Mouse (Mus musculus) hindbrain, embryonic 13.5 days (tissue): ENCODE data around the gene Nr2f2. TPM values are rescaled to one million over a fixed set of nuclear protein-coding genes. Genes with fewer than 3 reads are reported as not detected.
A peak's percentile ranks its signal among the peaks of the same experiment; 100 is the strongest.

ENCODE experiments used
- ATAC-seq: fragments of 200-750 bp; cut with Nextera tagmentation; 2 replicates; pipeline ENCODE4 v1.8.0; 2017; ENCODE audit warnings: moderate TSS enrichment; ENCODE audit not compliant: low FRiP score
- H3K27ac ChIP-seq: fragments of 300-500 bp; sonication (generic); 2 replicates; pipeline ENCODE4 v1.5.1; 2015; ENCODE audit warnings: inconsistent platforms, mild to moderate bottlenecking, moderate library complexity
- H3K27me3 ChIP-seq: fragments of 300-500 bp; sonication (generic); 2 replicates; pipeline ENCODE4 v1.6.1; 2015; ENCODE audit warnings: mild to moderate bottlenecking, inconsistent platforms
- H3K36me3 ChIP-seq: fragments of 300-500 bp; sonication (generic); 2 replicates; pipeline ENCODE4 v1.6.1; 2015; ENCODE audit warnings: mild to moderate bottlenecking, inconsistent platforms
- H3K4me1 ChIP-seq: fragments of 300-500 bp; sonication (generic); replicated peaks from 2 replicates; pipeline ENCODE4 v1.6.1; 2015; ENCODE audit warnings: inconsistent platforms
- H3K4me2 ChIP-seq: fragments of 300-500 bp; sonication (generic); 2 replicates; pipeline ENCODE4 v1.6.1; 2015; ENCODE audit warnings: inconsistent platforms, mild to moderate bottlenecking, moderate library complexity
- H3K4me3 ChIP-seq: fragments of 300-500 bp; sonication (generic); 2 replicates; pipeline ENCODE4 v1.5.1; 2015; ENCODE audit warnings: mild to moderate bottlenecking, inconsistent platforms
- H3K9ac ChIP-seq: fragments of 300-500 bp; sonication (generic); 2 replicates; pipeline ENCODE4 v1.6.1; 2015; ENCODE audit warnings: mild to moderate bottlenecking, inconsistent platforms
- H3K9me3 ChIP-seq: fragments of 300-500 bp; sonication (generic); 2 replicates; pipeline ENCODE4 v1.6.1; 2016; ENCODE audit warnings: inconsistent platforms
- WGBS: fragments of 180-500 bp; shearing (Covaris S2); methylation state at CpG from one replicate; pipeline ENCODE4 v1.1.7; 2015; 5-methylcytosine and 5-hydroxymethylcytosine counted together
- polyA plus RNA-seq: library from polyadenylated mRNA; unstranded; fragments of >200 nt; fragmentation: Nextera tagmentation; extraction: Ambion mirVana; gene quantifications from 2 replicates; pipeline ENCODE4 v1.2.1, GENCODE M21; 2015

The Nr2f2 gene
- polyA plus RNA-seq, 1 experiment from 2014 or later = 134 TPM

DNA sequence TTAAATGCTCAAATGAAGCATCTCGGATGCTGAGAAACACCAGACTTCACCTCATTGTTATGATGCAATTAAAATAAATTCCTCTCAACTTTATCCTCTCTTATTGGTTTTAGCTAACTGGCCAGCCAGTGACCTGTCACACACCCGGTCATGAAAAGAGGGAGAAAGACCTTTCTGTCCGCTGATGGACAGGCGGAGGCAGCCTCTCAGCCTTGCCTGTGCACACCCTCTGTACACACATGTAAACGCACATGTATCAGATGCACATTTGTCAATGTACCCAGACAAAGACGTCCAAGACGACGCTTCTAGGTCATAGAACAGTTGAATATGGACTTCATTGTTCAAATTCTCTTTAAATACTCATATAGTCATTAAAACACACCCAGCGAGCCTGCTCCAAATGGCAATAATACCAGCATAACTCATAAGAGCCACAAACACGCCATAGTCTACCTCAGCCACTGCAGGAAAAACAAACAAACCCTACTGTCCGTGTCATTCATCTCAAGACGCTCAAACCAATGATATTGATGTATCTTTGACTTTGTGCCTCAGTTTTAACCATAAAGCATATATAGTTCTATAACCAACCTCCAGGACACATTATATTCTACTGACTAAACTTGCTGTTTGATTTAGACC, 3.9 kb downstream of the Nr2f2 start:
- WGBS = 2% methylated on average over 12 of the region's 12 CpGs
- peak overlapping the region; percentile 78 for H3K9ac ChIP-seq

DNA sequence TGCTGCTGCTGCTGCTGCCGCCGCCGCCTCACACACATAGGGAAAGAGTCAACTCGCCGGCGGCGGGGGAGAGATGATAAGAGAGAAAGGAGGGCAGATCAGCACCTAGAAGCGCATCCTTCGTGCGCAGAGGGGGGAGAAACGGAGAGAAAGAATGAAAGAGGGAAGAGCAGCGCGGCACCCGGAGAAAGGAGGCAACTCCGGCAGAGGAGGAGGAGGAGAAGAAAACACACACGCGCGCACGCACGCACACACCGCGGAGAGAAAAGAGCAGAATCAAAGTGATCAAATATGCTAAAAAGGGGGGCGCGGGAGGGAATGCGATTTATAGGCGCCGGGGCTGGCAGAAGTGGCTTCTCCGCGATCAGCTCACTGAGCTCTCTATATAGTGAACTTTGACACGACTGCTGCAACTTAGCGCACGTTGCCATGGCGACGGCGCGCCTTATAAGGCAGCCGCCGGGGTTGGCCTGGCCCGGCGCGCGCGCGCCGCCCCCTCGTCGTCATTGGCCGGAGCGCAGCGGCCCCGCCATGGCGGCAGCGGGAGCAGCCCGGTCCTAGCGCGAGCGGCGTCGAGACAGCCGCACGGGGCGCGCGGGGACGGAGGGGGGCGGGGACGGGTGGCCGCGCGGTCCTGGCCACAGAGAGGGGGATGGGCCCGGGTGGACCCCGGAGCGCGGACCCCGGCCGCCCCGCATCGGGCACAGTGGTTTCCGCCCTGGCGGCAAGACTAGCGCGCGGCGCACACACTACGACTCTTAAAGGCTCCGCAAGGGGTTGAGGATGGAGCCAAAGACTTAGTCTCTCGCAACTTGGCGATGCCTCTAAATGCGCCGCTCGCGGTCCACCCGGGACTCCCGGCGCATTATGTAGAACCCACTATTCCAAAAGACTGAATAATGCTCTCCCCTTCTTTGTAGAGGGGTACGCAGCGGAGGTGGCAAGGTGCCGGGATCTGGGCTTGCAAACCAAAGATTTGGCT, 4.9 kb downstream of the Nr2f2 start:
- WGBS = under 1% methylated on average over 89 of the region's 98 CpGs
- H3K4me1 ChIP-seq = peaks cover 28% of the 10 kb centered on the region
- no peaks in the 10 kb centered on the region for H3K9me3 ChIP-seq
- H3K27me3 ChIP-seq = peaks cover 19% of the 10 kb centered on the region
- peak overlapping the region; percentile 94 for H3K4me3 ChIP-seq
- peak; percentile 95 for ATAC-seq
- peak overlapping the region; percentile 83 for H3K4me2 ChIP-seq
- H3K9ac ChIP-seq = peak overlapping the region; percentile 99
- 0 out of 2 replicates have a peak, but pooled peaks cover 10% of the 10 kb centered on the region for H3K36me3 ChIP-seq
- peak overlapping the region; percentile 100 for H3K27ac ChIP-seq

More for the DNA sequence above, 3.9 kb downstream of the Nr2f2 start:
- H3K27ac ChIP-seq = peak overlapping the region; percentile 100
- H3K4me3 ChIP-seq = peak overlapping the region; percentile 94
- no peaks in the 10 kb centered on the region for H3K9me3 ChIP-seq
- H3K4me1 ChIP-seq = peaks cover 21% of the 10 kb centered on the region
- 0 out of 2 replicates have a peak, but pooled peaks cover 3% of the 10 kb centered on the region for H3K36me3 ChIP-seq
- ATAC-seq = no peak
- peak overlapping the region; percentile 83 for H3K4me2 ChIP-seq
- H3K27me3 ChIP-seq = peaks cover 17% of the 10 kb centered on the region

DNA sequence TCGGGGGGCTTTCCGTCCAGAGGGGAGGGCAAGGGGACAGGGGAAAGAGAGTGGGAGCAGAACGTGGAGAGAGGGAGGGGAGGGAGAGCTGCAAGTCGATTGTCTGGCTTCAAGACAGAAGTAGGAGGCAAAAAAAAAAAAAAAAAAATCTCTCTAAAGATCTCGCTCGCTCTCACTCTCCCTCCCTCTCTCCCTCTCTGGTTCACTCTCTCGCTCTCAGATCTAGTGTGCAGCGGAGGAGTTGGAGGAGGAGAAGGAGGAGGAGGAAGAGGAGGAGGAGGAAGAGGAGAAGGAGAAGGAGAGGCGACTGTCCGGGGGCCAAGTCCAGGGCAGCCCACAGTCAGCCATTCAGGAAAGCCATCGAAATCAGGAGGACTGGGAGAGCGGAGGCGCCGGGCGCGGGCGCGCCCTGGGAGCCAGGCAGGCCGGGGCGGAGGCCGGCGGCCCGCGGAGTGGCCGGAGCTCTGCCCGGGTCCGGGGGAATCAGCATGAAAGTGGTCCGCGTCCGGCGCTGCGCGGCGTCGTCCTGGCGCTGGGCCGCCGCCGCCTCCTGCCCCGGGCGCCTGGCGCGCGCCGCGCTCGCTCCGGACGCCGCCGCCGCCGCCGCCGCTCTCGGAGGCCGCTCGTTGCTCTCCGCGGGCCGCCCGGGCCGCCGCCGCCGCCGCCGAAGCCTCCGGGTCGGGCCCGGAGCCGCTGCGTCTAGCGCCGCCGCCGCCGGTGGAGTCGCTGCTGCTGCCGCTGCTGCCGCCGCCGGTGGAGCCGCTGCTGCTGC, 5.7 kb downstream of the Nr2f2 start:
- peak overlapping the region; percentile 94 for H3K4me3 ChIP-seq
- under 1% methylated on average over 53 of the region's 84 CpGs for WGBS
- H3K9me3 ChIP-seq = no peaks in the 10 kb centered on the region
- peak overlapping the region; percentile 99 for H3K9ac ChIP-seq
- peak overlapping the region; percentile 83 for H3K4me2 ChIP-seq
- peaks cover 14% of the 10 kb centered on the region for H3K27me3 ChIP-seq
- H3K36me3 ChIP-seq = 0 out of 2 replicates have a peak, but pooled peaks cover 15% of the 10 kb centered on the region
- 0 out of 2 replicates have a peak, but pooled peaks have one; percentile 0 for ATAC-seq
- peaks cover 36% of the 10 kb centered on the region for H3K4me1 ChIP-seq
- H3K27ac ChIP-seq = peak overlapping the region; percentile 100

DNA sequence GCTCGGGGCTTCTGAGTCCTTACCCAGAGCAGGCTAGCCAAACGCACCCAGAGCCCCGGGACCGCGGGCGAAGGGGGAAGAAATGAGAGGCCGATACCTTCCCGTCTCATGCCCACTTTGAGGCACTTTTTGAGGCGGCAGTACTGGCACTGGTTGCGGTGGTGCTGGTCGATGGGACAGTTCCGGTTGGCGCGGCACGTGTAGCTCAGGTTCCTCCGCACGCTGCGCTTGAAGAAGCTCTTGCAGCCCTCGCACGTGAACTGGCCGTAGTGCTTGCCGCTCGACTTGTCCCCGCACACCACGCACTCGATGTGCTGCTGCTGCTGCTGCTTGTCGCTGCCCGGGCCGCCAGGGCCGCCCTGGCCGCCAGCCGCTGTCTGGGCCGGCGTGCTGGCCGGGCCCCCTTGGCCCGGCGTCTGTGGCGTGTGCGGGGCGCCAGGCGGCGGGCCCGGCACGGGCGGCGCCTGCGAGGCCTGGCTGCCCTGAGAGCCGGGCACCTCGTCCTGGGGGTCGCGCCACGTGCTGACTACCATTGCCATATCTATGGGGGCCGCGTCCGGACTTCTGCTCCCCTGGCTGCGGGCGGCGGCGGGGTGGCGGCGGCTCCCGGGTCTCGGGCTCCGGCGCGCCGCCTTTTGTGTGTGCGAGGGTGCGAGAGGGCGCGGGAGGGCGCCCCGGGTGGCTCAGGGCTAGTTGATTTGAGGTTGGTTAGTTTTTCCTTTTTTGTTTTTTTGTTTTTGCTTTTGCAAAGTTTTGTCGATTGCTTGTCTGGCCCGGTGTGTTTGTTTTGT, 6.5 kb downstream of the Nr2f2 start:
- Histone ChIP-seq H3K9ac (peak overlapping the region; percentile 99), H3K27ac (peak overlapping the region; percentile 100), H3K36me3 (0 out of 2 replicates have a peak, but pooled peaks cover 17% of the 10 kb centered on the region), H3K4me3 (peak overlapping the region; percentile 94), H3K27me3 (peaks cover 14% of the 10 kb centered on the region), H3K9me3 (no peaks in the 10 kb centered on the region), H3K4me2 (peak overlapping the region; percentile 83), H3K4me1 (peaks cover 38% of the 10 kb centered on the region)
- under 1% methylated on average over 75 of the region's 75 CpGs for WGBS
- no peak for ATAC-seq

DNA sequence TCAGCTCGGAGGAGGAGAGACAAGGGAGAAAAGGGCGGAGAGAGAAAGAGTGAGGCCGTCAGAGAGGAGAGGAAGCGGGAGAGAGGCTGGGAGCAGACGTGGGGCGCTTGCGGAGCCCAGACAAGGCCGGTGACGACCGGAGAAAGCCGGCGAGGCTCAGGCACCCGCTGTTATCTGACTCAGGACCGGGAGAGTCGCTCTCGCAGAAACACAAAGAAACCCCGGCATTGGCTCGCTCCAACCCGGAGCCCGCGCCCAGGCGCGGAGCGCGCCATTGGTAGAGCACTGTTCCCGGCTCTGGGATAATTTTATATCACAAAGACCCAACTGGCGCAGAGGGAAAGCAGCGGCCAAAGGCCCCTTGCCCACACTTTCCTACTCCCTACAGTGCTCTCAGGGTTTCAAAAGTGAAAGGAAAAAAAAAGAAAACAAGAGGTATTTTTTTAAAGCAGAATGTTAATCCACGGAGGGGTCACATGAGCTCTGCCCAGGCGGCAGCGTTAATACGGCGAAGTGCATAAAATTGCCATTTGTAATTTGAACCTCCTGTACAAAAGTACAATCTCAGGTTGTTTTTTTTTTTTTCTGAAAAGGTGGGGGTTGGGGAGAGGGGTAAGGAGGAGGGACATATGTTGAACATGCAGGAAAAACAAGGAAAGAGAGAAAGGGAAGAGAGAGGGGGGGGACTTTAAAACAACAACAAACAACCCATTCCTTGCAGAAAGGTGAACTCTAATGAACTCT, 7.5 kb downstream of the Nr2f2 start:
- Histone ChIP-seq H3K27ac (peak overlapping the region; percentile 100), H3K4me1 (peaks cover 43% of the 10 kb centered on the region), H3K36me3 (0 out of 2 replicates have a peak, but pooled peaks cover 17% of the 10 kb centered on the region), H3K4me2 (peak overlapping the region; percentile 83), H3K4me3 (peak overlapping the region; percentile 94), H3K27me3 (peaks cover 14% of the 10 kb centered on the region), H3K9ac (peak overlapping the region; percentile 99), H3K9me3 (no peaks in the 10 kb centered on the region)
- ATAC-seq = no peak
- under 1% methylated on average over 33 of the region's 33 CpGs for WGBS

DNA sequence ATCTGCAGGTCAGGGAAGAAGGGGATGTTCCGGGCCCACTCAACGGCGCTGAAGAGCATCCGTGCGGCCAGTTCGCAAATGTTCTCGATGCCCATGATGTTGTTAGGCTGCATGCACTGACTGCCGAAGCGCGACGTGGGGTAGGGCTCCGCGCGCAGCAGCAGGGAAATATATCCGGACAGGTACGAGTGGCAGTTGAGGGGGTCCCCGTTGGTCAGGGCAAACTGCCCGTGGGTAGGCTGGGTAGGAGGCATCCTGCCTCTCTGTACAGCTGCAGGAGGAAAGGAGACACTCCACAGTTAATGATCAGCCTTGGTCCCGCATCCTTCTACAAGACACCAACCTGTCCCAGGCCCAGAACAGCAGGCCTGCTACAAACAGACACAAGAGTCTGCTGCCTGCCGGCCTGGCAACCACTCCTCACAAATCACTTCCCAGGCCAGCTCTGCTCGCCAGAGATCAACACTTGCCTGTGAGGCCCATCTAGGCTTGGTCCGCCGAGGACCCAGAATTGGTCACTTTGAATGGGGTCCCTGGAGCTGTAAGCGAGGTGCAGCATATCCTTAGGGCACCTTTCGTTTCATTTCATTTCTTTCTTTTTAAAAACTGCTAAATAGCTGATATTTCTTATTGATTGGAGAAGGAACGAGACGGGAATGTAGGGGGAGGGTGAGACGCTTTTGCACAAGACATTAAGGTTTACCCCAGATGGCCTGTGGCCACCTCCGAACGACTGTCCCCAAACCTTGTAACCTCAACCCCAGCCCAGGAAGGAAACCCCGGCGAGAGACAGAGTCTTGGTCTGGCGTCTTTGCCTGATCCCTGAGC, 8.3 kb downstream of the Nr2f2 start:
- under 1% methylated on average over 33 of the region's 33 CpGs for WGBS
- H3K36me3 ChIP-seq = 0 out of 2 replicates have a peak, but pooled peaks cover 17% of the 10 kb centered on the region
- peak overlapping the region; percentile 99 for H3K9ac ChIP-seq
- ATAC-seq = no peak
- peaks cover 14% of the 10 kb centered on the region for H3K27me3 ChIP-seq
- no peaks in the 10 kb centered on the region for H3K9me3 ChIP-seq
- H3K27ac ChIP-seq = peak overlapping the region; percentile 100
- peak overlapping the region; percentile 83 for H3K4me2 ChIP-seq
- peak overlapping the region; percentile 94 for H3K4me3 ChIP-seq
- H3K4me1 ChIP-seq = peaks cover 43% of the 10 kb centered on the region

DNA sequence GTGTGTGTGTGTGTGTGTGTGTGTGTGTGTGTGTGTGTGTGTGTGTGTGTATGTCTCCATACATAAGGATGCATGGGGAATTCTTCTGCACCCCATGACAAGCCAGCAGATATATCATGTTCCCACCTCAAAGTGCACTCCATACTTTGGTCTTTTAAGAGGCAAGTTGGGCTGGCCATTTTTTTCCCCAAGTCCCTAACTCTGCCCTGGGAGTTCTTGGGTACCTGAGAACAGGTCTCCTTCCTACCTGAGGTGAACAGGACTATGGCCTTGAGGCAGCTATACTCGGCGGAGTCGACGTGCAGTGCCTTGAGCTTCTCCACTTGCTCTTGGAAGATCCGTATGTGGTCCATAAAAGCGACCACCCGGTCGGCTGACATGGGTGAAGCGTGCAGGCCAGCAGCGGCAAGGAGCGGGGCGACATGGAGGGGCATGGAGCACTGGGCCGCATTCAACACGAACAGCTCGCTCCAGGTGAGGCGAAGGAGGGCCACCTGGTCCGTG, 9.0 kb downstream of the Nr2f2 start:
- 3% methylated on average over 17 of the region's 17 CpGs for WGBS
- H3K27ac ChIP-seq = peak overlapping the region; percentile 100
- H3K9ac ChIP-seq = peak overlapping the region; percentile 99
- no peaks in the 10 kb centered on the region for H3K9me3 ChIP-seq
- peak overlapping the region; percentile 94 for H3K4me3 ChIP-seq
- peak overlapping the region; percentile 83 for H3K4me2 ChIP-seq
- peaks cover 10% of the 10 kb centered on the region for H3K27me3 ChIP-seq
- 0 out of 2 replicates have a peak, but pooled peaks cover 17% of the 10 kb centered on the region for H3K36me3 ChIP-seq
- ATAC-seq = no peak
- H3K4me1 ChIP-seq = peaks cover 40% of the 10 kb centered on the region

DNA sequence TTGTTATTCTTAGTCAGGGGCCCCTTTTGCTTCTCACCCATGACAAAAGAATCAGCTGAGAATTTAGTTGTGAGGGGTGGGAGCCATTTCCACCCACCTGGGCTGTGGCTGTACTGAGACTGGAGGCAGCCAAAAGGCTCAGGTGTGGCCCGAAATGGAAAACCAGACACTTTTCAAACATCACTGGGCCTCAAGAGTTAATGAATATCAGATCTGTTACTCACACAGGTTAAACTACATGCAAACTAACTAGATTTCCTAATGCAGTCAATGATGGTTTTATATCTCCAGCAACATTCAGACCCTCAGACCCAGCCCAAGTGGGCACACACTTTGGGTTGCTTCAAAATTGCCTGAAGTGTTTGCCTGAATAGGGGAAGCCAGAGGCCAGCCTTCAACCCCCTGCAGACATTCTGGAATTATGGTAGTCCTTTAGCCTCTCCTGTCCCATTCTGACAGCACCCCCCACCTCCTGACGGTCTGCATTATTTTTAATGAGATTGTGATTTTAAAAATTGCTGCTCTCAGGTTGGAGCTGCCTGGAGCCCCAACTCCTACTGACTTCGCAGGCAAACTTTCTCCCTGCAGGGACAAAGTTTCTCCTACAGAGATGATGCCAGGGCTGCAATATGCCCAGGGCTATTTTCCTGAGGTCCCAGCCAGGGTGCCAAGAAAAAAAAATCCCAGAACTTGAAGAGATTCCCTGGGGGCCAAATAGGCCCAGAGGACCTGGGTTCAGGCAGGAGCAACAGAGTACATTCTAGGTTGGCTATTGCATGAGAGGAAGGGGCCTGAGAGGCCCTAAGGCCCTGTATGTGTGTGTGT, 9.6 kb downstream of the Nr2f2 start:
- no peak for ATAC-seq
- no peaks in the 10 kb centered on the region for H3K9me3 ChIP-seq
- H3K9ac ChIP-seq = peak overlapping the region; percentile 99
- H3K4me3 ChIP-seq = peak overlapping the region; percentile 94
- peak overlapping the region; percentile 83 for H3K4me2 ChIP-seq
- H3K4me1 ChIP-seq = peaks cover 37% of the 10 kb centered on the region
- WGBS = 14% methylated on average over 3 of the region's 3 CpGs
- peak overlapping the region; percentile 100 for H3K27ac ChIP-seq
- peaks cover 8% of the 10 kb centered on the region; the same call in 1 of the 2 replicates for H3K27me3 ChIP-seq
- 0 out of 2 replicates have a peak, but pooled peaks cover 17% of the 10 kb centered on the region for H3K36me3 ChIP-seq
